Mouse (Mus musculus) CH12F3 (cell line): ENCODE measurements around the gene Dusp5.

Source experiments
- in situ Hi-C: fragments of 300-500 bp; cut with MboI; formaldehyde crosslinking; loops from 2 replicates; pipeline ENCODE4 v1.14.3; 2020; ENCODE audit warnings: low sequenced_read_pairs

The Dusp5 gene

GRCm38 (mm10) chr19:53543602-53544001 lies 14.7 kb downstream of the Dusp5 start:
- in situ Hi-C loops = no loop called here

- in situ Hi-C loops = no loop called here
Measured at GRCm38 (mm10) chr19:53544923-53545561, 16.1 kb downstream of the Dusp5 start.

GRCm38 (mm10) chr19:53547597-53547996 lies 18.7 kb downstream of the Dusp5 start:
- in situ Hi-C loops = no loop called here

GRCm38 (mm10) chr19:53550972-53551371 lies 22.1 kb downstream of the Dusp5 start:
- in situ Hi-C loops = no loop called here

- in situ Hi-C loops = no loop called here
Measured at GRCm38 (mm10) chr19:53552216-53552786, 23.4 kb downstream of the Dusp5 start.

- in situ Hi-C loops = no loop called here
Measured at GRCm38 (mm10) chr19:53552795-53553194, 23.9 kb downstream of the Dusp5 start.

- in situ Hi-C loops = no loop called here
Measured at GRCm38 (mm10) chr19:53554402-53554801, 25.5 kb downstream of the Dusp5 start.

- in situ Hi-C loops = no loop called here
Measured at GRCm38 (mm10) chr19:53554981-53555616, 26.2 kb downstream of the Dusp5 start.

- in situ Hi-C loops = no loop called here
Measured at GRCm38 (mm10) chr19:53556841-53557240, 27.9 kb downstream of the Dusp5 start.

GRCm38 (mm10) chr19:53557267-53557936 lies 28.5 kb downstream of the Dusp5 start:
- in situ Hi-C loops = no loop called here

GRCm38 (mm10) chr19:53560436-53560835 lies 31.5 kb downstream of the Dusp5 start:
- in situ Hi-C loops = no loop called here

GRCm38 (mm10) chr19:53564174-53564573 lies 35.3 kb downstream of the Dusp5 start:
- in situ Hi-C loops = no loop called here

- in situ Hi-C loops = no loop called here
Measured at GRCm38 (mm10) chr19:53565565-53566277, 36.8 kb downstream of the Dusp5 start.

GRCm38 (mm10) chr19:53567864-53568263 lies 39.0 kb downstream of the Dusp5 start:
- in situ Hi-C loops = no loop called here

- in situ Hi-C loops = no loop called here
Measured at GRCm38 (mm10) chr19:53568553-53568952, 39.6 kb downstream of the Dusp5 start.

- in situ Hi-C loops = no loop called here
Measured at GRCm38 (mm10) chr19:53571056-53571455, 42.1 kb downstream of the Dusp5 start.

- in situ Hi-C loops = no loop called here
Measured at GRCm38 (mm10) chr19:53571501-53572428, 42.9 kb downstream of the Dusp5 start.

- in situ Hi-C loops = no loop called here
Measured at GRCm38 (mm10) chr19:53572607-53573006, 43.7 kb downstream of the Dusp5 start.

- in situ Hi-C loops = no loop called here
Measured at GRCm38 (mm10) chr19:53573151-53573550, 44.2 kb downstream of the Dusp5 start.

GRCm38 (mm10) chr19:53574131-53574530 lies 45.2 kb downstream of the Dusp5 start:
- in situ Hi-C loops = no loop called here
